26 mouse cellular contexts compared by ENCODE assay signal in genomic region chr3:158386848-158387247, GRCm38 (mm10).
"Had no signal": no experiment of that assay in that cellular context is flagged by ENCODE, and none has a peak within 500 bp of the region (broad histone marks: within the 10 kb centered on the region; RNA-seq: fewer than 3 reads in every experiment).

No protein-coding gene starts in this region.

- H3K27ac ChIP-seq: gastrocnemius, adult 2 months; heart, embryonic 10.5 days; hindbrain, embryonic 10.5 days; hindbrain, embryonic 12.5 days; hindbrain, embryonic 14.5 days; kidney, embryonic 15.5 days; kidney, postnatal 0 days; limb, embryonic 13.5 days; limb, embryonic 15.5 days; liver, embryonic 12.5 days; liver, embryonic 14.5 days had no signal

- H3K4me3 ChIP-seq: gastrocnemius, adult 2 months; heart, embryonic 10.5 days; heart, embryonic 12.5 days; hindbrain, embryonic 10.5 days; hindbrain, embryonic 12.5 days; kidney, embryonic 15.5 days; limb, embryonic 13.5 days; limb, embryonic 15.5 days; liver, embryonic 12.5 days had no signal

- H3K36me3 ChIP-seq: heart, embryonic 10.5 days; heart, embryonic 12.5 days; hindbrain, embryonic 10.5 days; hindbrain, embryonic 12.5 days; kidney, embryonic 15.5 days; limb, embryonic 13.5 days; limb, embryonic 15.5 days; liver, embryonic 12.5 days had no signal

- H3K27me3 ChIP-seq: heart, embryonic 12.5 days; hindbrain, embryonic 12.5 days; kidney, embryonic 15.5 days; limb, embryonic 13.5 days; limb, embryonic 15.5 days; liver, embryonic 12.5 days had no signal

- H3K9ac ChIP-seq: heart, embryonic 12.5 days; hindbrain, embryonic 12.5 days; hindbrain, embryonic 14.5 days; kidney, embryonic 15.5 days; limb, embryonic 13.5 days; limb, embryonic 15.5 days; liver, embryonic 12.5 days; liver, embryonic 14.5 days had no signal

- ATAC-seq: hindbrain, embryonic 16.5 days; inflammation-experienced regulatory T-cells, adult 6 months; liver, embryonic 12.5 days had no signal

- H3K4me2 ChIP-seq: heart, embryonic 12.5 days; hindbrain, embryonic 12.5 days; hindbrain, embryonic 14.5 days; kidney, embryonic 15.5 days; limb, embryonic 13.5 days; limb, embryonic 15.5 days; liver, embryonic 12.5 days had no signal

- DNase-seq: gastrocnemius, adult 2 months; gastrocnemius, postnatal 10 days; gastrocnemius, postnatal 25 days; heart, adult 18-20 months; heart, postnatal 10 days; heart, postnatal 4 days; kidney, adult 2 months; kidney, adult 9 months; kidney, postnatal 14 days; kidney, postnatal 36 days; layer of hippocampus, adult 9-11 months; layer of hippocampus, postnatal 36 days; left cerebral cortex, postnatal 4 days had no signal

- H3K9me3 ChIP-seq: heart, embryonic 10.5 days; heart, embryonic 12.5 days; hindbrain, embryonic 10.5 days; hindbrain, embryonic 12.5 days; kidney, embryonic 15.5 days; limb, embryonic 13.5 days; limb, embryonic 15.5 days; liver, embryonic 12.5 days had no signal

- H3K4me1 ChIP-seq: heart, embryonic 10.5 days; heart, embryonic 12.5 days; hindbrain, embryonic 10.5 days; hindbrain, embryonic 12.5 days; kidney, embryonic 15.5 days; limb, embryonic 13.5 days; limb, embryonic 15.5 days; liver, embryonic 12.5 days had no signal
